Mouse (Mus musculus): ENCODE measurements around the gene Arid5b.

The Arid5b gene

DNA sequence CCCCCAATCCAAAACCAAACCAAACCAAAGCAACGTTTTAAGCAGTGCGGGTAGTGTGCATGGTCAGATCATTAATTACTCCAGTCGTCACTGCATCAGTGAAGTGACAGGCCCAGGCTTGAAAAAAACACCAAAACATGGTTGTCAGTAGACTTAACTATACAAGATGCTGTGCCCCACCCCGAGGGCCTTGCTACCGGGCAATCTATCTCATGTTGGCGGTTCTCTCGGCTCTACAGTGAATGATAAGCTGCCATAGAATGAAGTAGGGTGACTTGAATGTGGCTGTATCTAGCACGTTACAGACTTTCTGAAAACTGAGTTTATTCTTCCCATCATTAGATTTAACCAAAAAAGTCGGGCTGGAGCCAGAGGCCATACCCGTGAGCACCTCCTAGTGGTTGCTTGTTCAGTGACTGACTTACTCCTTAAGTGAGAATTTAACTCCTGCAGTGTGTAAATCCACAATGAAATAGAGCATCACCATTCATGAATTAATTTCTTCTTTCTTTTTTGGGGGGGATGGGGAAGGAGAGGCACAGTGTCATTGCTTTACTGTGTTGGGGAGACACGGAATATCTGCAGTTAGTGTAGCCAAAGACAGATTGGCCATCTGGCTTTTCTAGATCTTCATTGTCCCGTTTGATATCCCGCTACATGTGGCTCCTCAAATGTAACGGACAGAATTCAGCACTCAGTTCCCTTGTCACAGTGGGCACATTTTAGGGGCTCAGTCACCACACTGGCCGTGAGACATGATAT, 188.9 kb downstream of the Arid5b start:
- DNase-seq (ENCODE audit: low spot score in 2 of 2), result no peak

DNA sequence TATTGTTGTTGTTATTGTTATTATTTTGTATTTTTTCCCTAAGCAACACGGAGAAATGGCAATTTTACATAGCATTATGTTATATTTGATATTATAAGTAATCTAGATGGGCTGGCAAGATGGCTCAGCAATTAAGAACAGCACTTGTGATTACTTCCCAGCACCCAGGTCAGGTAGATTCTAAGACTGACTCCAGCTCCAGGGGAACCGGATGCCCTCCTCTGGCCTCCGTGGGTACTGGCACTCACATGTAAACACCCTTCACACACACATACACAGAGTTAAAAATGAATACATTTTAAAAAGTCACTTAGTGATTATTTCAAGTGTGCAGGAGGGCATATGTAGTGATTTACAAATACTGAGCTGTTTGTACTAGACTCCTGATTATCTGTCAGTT, 190.8 kb downstream of the Arid5b start:
- no peak for DNase-seq (ENCODE audit: low spot score in 2 of 2)

DNA sequence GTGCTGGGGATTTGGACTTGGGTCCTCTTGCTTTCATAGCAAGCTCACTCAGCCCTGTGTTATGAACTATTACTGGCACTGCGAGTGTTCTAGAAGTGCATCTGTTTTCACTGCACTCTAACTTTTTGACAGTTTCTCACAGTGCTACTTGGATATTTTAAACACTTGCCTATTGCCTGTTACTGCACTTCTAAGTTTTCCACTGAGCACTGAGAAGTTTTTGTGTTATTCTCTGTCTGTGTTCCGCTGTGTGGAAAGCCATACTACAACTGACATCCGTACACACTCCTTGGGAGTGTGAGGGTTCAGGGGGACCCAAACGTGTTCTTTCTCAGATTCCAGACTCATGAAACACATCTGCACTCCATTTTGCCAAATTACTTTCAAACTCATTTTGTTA, 191.6 kb downstream of the Arid5b start:
- DNase-seq (ENCODE audit: low spot score in 2 of 2), result no peak

DNA sequence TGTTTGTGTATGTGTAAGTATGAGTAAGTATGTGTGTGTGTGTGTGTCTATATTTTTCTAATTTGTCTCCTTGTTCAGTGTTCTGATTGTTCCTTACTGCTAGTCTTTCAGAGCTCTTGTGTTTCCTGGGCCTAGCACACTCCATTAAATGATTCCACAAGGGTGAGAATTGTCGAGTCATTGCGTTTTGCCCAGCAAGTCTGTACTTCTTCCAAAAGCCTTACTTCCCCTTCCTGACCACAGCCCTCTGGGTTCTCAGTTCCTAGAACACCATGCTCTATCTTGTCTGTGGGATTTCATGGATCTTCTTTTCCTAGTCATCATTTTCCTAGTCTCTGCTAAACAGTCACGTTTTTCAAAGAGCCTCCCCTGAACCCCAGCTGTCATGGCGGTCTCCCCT, 193.0 kb downstream of the Arid5b start:
- no peak for DNase-seq (ENCODE audit: low spot score in 2 of 2)

DNA sequence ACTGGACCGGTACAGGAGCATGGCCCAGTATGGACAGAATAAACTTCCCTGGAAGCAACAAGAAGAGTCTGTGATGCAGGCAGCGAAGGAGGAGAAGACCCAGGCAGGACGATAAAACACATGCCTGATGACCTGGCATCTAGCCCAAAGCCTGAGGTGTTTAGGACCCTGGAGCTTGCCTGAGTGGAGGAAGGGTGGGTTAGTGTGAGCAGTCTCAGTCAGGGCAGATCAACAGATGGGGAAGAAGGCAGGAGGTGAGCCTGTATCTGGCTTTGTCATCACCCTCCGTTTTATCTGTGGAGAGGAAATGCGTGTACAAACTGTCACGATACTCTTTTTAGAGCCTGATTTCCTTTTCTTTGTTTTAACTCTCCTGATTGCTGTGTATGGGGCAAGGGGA, 196.8 kb downstream of the Arid5b start:
- DNase-seq (ENCODE audit: low spot score in 2 of 2), result no peak

DNA sequence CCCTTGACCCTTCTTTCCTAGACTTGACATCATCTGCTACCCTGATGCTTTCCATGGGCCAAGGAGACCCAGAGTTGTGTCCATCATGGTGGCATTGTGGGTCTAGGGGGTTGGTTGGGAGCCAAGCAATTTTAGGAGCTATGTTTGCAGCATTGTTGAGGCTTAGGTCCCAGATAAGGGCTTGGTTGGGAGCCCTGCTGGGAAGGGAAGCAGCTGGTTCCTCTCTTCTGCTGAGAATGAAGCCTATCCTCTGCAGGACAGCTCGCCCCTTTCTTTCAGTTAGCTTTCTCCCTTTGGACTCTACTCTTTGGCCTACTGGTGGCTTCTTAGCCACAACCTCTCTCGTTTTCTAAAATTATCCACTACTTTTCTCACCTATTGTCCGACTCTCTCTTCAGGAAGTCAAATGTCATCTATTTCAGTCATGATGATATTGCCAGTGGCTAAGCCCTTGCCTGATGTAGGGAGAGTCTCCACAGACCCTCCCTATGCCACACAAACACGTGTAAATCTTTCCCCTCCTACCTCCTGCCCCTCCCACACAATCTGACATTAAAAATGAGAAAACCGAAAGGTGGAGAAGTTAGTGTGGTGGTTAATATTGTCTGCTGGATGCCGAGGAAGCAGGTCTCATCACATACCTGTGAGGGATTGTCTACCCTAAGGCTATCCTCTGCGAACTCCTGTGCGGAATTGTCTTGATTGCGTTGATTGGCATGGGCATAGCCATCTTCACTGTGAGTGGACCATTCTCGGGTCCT, 198.4 kb downstream of the Arid5b start:
- DNase-seq (ENCODE audit: low spot score in 2 of 2), result no peak

DNA sequence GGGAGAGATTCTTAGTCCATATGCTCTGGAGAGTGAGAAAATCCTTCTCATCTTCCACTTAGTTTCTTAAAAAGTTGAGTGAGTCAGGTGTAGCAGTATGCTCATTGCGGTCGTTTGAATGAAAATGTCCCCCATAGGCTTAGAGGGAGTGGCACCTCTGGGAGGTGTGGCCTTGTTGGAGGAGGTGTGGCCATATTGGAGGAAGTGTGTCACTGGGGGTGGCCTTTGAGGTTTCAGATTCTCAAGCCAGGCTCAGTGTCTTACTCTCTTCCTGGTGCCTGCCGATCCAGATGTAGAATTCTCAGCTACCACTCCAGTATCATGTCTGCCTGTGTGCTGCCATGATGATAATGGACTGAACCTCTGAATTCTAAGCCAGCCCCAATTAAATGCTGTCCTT, 199.8 kb downstream of the Arid5b start:
- no peak for DNase-seq (ENCODE audit: low spot score in 2 of 2)

DNA sequence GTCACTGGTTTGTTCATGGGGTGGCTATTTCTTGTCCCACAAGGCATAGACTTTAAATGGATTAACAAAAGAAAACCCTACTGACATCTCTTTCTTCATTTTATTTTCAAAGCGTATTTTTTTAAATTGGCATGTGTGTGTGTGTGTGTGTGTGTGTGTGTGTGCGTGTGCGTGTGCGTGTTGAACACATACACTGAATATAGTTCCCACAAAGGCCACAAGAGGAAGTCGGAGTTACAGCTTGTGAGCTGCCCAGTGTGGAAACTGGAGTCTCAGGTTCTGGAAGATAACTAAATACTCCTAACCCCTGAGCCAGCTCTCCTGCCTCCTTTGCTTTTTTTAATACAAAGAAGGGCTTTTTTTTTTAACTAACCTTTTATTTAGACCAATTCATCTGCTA, 203.4 kb downstream of the Arid5b start:
- no peak for DNase-seq (ENCODE audit: low spot score in 2 of 2)

DNA sequence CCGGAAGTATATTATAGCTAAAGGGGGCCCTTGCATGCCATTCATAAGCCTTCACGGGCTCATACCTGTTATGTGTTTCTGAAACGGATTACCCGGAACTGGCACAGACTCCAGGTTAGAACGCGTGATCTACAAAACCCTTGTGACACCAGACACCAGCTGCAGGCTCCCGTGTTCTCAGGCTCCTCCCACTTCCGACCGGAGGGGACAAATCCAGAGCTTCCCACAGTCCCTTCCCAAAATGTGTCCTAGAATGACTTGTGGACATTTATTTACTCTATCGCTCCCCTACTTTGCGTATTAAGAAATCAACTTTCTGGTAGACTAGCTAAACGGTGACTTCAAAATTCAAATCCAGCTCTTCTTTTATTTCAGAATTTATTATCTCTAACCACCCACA, 204.2 kb downstream of the Arid5b start:
- no peak for DNase-seq (ENCODE audit: low spot score in 2 of 2)

DNA sequence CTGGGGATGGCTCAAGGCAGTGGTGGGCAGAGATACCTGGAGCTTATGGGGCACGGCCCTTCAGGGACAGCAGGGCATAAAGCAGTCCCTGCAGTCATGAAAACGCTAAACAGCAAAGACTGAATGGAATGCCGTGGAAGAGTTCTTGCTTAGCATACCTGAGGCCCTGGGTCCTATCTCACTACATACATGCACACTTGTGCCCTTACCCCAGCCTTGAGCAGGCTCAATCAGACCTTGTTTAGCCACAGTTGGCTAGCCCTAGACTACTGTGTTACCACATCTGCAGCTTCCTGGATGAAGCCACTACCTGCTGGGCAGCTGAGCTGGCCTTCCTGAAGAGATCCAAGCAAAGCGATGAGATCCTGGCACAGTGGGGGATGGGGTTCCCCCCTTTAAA, 205.9 kb downstream of the Arid5b start:
- DNase-seq (ENCODE audit: low spot score in 2 of 2), result no peak

DNA sequence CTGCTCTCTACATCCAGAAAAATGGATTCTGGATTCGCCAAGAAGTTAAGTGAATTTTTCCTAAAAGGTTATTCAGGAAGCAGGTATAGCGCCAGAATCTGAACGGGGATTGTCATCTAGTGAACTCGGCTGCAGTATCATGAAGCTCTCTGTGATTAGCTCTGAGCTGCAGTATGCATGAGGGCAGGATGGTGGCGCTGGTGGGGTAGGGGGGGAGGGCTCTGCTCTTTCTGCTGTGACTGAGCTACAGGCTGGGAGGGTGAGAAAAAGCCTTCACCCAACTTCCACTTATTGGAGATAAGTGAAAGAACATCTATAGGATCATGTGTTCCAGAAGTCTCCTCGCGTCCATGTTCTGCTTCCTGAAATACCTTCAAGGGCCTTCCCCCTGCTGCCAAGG, 207.5 kb downstream of the Arid5b start:
- no peak for DNase-seq (ENCODE audit: low spot score in 2 of 2)

DNA sequence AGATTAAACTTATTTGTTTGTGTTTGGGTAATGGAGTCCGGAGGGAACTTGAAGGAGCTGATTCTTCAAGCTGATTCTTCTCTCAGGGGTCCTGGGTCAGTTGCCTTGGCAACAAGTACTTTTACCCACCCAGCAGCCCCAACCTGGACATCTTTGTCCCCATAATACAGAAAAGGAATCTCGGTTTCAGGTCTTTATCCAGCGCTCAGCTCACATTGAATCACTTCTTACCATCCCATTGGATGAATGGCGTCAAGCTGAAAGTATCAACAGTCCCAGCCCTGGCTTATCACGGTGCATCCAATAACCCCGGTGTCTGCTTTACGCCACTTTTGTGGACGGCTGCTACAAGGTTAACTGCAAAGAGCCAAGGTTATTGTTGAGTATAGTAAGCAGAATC, 210.1 kb downstream of the Arid5b start:
- DNase-seq (ENCODE audit: low spot score in 2 of 2), result no peak

DNA sequence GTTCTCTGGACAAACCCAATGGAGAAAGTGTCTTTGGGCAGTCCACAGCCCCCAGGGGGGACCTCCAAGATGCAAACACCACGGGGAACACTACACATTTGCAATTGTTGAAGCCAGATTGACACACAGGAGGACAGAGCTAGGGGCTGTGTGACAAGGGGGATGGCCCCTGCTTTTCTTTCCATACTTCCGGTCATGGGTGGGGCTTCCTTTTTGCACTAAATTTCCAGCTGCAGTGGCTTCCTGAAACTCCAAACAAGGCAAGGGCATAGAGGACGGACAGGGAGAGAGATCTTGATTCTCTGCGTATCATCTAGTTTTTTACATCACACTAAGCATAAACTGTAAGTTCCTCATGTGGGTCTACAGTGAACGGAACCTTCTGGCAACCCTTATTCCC, 210.6 kb downstream of the Arid5b start:
- DNase-seq (ENCODE audit: low spot score in 2 of 2), result no peak

DNA sequence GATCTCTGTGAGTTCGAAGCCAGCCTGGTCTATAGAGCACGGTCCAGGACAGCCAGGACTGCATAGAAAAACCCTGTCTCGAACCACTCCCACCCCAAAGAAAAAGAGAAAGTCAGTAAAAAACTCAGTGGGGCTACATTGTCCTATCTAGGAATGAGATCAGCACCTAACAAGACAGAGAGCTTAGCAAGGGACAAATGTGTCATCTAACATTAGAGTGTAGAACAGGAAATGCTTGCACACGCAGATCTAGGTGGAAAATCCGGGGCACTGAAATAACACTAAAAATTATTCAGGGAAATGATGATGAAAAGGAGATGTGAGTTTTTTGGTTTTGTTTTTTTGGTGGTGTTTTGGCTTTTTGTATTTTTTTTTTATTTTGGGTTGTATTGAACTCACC, 212.4 kb downstream of the Arid5b start:
- DNase-seq (ENCODE audit: low spot score in 2 of 2), result no peak

DNA sequence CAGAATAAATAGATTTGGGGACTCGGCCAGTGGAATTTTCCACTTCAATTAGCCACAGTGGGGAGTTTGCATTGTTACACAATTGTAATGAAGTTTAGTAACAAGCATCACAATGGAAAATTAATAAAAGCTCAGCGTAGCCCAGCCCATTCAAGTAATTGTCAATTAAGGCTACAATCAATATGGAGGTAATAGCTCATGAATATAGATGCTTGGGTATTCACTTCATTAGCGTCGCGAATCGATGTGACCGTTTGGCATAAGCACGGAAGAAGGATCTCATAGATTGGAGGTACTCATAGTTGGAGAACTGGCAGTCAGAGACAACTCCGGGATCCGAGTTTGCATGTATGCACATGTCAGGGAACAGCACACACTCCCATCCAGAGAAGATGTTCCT, 214.0 kb downstream of the Arid5b start:
- no peak for DNase-seq (ENCODE audit: low spot score in 2 of 2)

DNA sequence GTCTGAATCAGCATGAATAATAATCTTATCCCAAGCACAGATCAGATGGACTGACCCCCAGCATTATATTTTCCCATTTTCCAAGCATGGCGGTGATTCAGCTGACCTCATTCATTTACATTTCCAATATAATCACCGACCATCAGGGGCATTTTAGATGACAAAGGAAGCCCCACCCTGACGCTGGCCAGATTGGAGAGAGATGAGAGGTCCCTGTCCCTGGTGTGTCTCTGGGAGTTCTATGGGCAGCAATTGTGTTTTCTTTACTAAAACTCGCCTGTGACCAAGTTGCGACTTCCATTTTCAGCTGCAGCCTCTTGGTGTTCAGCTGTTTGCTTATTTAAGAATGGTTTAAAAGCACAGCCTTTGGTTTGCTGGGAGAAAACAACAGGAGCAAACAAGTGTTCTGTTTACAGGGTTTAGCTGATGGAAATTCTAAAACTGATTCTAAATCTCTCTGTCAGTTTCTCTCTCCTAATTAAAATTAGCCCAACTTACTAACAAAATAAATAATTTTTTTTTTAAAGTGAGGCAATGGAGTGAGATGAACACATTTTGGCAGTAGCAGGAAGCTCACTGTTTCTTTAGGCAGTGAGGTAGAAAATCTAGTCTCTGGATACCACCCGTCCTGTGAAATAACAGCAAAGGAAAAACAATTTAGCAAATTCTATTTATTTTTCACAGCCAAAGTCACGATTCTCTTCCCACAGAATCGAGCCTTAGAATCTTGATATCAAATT, 214.6 kb downstream of the Arid5b start:
- DNase-seq (ENCODE audit: low spot score in 2 of 2), result no peak

DNA sequence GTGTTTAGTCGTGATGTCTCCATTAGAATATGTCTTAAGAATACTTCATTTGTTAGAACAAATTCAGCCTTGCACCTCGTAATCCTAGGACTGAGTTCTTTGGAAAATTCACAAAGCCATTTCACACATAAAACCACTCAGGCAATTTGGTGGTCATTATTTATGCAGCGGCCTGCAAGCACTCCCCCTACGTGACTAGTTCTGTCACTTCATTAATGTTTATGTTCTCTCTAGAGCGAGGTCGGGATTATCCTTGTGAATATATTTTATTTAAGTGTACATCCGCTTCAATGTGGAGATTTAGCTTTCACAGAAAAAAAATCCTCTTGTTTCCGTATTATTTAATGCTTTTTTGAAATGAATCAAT, 217.3 kb downstream of the Arid5b start:
- no peak for DNase-seq (ENCODE audit: low spot score in 2 of 2)

DNA sequence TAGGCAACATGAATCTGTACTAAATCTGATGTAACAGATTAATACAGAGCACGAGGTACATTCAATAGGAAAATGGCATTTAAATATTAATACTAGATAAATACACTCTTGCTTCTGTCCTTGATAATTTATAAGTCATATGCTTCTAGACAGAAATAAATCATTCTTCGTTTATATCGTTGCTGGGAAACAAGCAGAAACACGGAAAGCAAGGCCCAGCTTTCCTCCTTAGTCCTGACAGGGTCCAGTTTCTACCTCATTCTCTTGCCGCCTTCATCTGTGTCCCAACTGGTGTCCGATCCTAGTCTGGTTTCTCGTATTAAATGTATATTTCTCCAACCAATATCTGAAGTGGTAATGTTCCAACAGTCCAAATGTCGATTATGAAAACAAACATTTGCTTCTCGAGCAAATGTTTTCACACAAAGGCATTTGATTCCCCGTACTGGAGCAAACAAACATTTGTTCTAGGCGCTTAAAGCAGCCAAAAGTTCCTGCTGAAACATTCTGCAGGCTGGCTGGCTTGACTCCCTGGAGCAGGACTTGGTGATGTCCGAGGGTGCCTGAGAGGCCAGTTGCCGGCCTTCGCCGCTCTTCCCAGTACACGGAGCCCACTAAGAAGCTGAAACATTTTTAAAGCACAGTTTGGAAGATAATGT, 217.8 kb downstream of the Arid5b start:
- no peak for DNase-seq (ENCODE audit: low spot score in 2 of 2)

DNA sequence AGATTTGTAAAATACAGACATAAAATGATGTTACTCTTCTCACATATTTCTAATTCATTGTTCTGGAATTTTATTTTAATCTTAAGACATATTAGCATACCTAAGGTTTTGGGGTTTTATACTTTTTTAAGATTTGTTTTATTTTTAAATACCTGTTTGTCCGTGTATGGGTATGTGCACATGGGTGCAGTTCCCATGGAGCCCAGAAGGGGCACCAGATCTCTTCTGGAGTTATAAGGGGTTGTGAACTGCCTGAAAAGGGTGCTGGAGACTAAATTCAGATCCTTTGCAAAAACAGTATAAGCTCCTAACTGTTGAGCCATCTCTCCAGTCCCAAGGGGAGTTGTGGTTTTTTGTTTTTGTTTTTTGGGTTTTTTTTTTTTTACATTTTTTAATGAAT, 220.2 kb downstream of the Arid5b start:
- DNase-seq (ENCODE audit: low spot score in 2 of 2), result no peak

DNA sequence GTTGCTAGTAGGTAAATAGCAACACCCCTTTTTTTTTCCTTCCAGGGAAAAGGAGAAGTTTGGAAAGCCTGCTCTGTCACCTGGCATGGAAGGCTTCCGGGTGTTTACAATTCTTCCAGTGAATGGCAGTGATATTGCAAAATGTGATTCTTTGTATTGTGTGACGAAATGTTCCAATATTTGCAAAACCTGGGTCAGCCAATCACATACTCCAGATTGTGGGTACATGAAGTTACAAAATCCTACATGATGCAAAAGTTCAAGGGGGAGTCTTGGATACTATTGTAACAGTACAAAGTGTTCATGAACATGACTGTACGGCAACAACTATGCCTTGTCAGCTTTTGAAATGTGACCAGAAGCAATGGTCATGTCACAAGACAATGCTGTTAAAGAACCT, 220.7 kb downstream of the Arid5b start:
- DNase-seq (ENCODE audit: low spot score in 2 of 2), result no peak

DNA sequence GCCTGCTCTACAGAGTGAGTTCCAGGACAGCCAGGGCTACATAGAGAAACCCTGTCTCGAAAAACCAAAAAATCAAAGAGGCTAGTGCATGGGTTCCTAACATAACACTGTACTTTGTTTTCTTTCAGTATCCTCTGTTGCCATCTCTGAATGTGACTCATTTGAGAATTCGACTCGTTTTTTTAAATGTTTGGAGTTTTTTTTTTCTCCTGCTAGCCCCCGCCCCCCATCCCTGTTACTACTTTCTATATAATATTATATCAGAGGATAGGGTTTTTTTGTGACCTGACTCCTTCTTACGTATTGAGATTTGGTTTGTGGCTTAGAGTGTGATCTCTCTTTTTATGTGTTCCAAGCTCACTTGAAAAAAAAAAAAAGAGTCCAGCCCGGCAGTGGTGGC, 223.8 kb downstream of the Arid5b start:
- no peak for DNase-seq (ENCODE audit: low spot score in 2 of 2)

DNA sequence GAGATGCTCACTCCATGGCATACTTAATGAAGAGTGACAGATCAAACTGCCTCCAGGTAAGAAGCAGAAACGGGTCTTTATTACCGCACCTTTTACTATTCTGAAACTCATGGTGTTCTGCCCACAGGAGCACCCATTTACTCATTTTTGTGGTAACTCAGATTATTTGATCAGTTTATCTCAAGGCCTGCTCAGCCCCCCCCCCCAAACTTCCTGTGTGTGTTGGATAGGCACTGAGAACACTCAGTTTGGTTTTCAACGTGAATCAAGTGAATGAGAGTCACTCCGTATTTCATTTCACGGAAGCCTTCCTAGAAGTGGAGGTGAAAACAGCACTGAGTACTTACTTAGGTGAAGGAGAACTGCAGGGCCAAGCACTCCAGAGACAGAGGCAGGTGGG, 224.4 kb downstream of the Arid5b start:
- no peak for DNase-seq (ENCODE audit: low spot score in 2 of 2)

Measured in frontal cortex, postnatal 25 days (tissue).